Mouse (Mus musculus): ENCODE results near the gene Gjb6. TPM values are rescaled to one million over a fixed set of nuclear protein-coding genes. Genes with fewer than 3 reads are reported as not detected.

The Gjb6 gene
- polyA plus RNA-seq, 1 experiment from 2014 or later: 25.7 TPM

- no peak overlapping the region for H3K4me3 ChIP-seq
- H3K27me3 ChIP-seq (replicated peaks): peaks cover 60% of the 10 kb centered on the region
- H3K27ac ChIP-seq: no peak overlapping the region
- no peaks in the 10 kb centered on the region for H3K36me3 ChIP-seq (replicated peaks)
- H3K4me1 ChIP-seq: peaks cover 19% of the 10 kb centered on the region
- H3K9me3 ChIP-seq: no peaks in the 10 kb centered on the region
- WGBS: 43% methylated on average over 11 of the region's 11 CpGs
- no peak overlapping the region for H3K4me2 ChIP-seq
- H3K9ac ChIP-seq: no peak overlapping the region
- no peak for ATAC-seq (replicated peaks)
Observed at GRCm38 (mm10) chr14:57105721-57106120, 27.7 kb downstream of the Gjb6 start.

DNA sequence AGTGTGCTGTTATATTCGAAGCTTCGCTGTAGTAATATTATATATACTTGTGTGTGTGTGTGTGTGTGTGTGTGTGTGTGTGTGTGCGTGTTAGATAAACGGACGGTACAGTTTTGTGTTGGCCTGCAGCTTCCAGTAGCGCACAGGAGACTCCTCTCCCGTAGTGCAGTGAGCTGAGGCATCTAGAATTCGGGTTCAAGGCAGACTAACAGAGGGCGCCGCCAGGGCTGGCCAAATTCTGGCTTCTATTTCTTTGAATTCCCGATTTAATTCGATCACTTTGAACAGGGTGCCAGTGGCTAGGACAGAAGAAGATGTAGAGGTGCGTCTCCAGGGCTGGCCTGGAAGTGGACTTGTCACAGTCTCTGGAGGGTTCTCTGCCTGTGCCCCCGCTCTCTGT, 28.3 kb downstream of the Gjb6 start:
- Histone ChIP-seq H3K4me3 (no peak overlapping the region), H3K27me3 (replicated peaks) (peaks cover 60% of the 10 kb centered on the region), H3K4me2 (peak overlapping the region; percentile 99), H3K9me3 (no peaks in the 10 kb centered on the region), H3K9ac (no peak overlapping the region), H3K36me3 (replicated peaks) (no peaks in the 10 kb centered on the region), H3K27ac (no peak overlapping the region), H3K4me1 (peaks cover 19% of the 10 kb centered on the region)
- WGBS: 9% methylated on average over 14 of the region's 14 CpGs
- peak; percentile 3; the same call in 1 of the 2 replicates for ATAC-seq (replicated peaks)

DNA sequence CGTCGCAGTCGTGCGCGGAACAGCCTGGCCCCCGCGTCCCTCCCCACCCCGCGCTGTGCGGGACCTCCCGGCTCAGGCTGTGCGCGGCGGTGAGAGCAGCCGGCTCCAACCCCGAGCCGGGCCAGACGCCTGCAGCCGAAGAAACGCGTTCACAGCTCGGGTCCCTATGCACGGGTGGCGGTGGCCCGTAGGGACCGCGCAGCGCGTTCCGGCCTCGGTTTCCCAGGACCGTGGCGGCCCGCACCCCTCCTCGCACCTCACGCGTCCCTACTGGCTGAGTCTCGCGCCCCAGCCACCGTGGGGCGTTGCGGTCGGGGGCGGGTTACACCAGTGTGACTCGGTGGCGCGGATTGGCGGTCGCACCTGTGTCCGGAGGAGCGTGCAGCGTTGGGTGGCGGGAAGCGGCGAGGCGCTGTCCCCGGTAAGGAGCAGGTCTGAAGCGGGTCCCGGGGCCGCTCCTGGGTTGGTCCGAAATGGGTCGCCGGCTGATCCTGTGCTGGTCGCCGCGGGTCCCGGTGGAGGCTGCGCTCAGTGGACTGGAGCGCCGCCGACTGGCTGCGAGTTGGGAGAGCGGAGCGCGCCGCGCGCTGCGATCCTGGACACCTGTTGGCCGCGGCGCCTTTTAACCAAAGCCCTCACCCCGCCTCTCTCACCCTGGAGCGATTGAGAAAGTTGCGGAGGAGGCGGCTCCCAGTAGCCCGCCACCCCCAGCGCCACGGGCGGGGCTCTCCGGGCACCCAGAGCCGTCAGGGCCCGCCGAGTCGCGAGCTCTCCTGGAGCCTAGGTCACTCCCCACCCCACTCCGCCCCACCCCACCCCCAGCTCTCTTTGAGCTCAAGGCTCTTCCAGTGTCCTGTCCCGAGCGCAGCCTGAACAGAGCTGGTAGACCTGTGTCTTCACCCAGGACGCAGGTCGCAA, 29.0 kb downstream of the Gjb6 start, which contains the start of gene Gjb2:
TSS of gene Gjb2 (minus strand) at position 597 of the 918 bp plus-strand sequence.
- peak; percentile 81 for ATAC-seq (replicated peaks)
- Histone ChIP-seq H3K36me3 (replicated peaks) (no peaks in the 10 kb centered on the region), H3K9ac (peak within 1 kb of the TSS; percentile 29), H3K4me2 (peak within 1 kb of the TSS; percentile 99), H3K4me3 (peak within 1 kb of the TSS; percentile 55), H3K27ac (no peak within 1 kb of the TSS), H3K4me1 (peaks cover 19% of the 10 kb centered on the region), H3K27me3 (replicated peaks) (peaks cover 60% of the 10 kb centered on the region), H3K9me3 (no peaks in the 10 kb centered on the region)
- WGBS: under 1% methylated on average over 94 of the region's 101 CpGs

DNA sequence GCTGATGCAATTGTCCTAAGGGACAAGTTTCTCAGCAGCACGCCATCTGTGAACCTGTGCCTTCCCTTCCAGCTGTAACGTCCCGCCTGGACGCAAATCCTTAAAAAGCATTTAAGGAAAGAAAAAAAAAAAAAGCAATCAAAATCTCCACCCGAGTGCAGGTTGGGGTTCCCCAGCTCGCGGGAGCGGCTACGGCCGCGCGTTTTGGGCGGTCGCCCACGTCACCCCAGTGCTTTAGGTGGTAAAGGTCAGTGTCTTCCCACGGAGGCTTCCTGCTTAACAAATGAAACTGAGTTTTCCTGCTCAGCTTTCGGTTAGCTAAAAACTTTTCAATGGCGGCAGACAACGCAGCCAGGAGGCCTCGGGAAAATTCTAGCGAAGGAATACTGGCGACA, 29.7 kb downstream of the Gjb6 start:
- H3K9ac ChIP-seq: peak overlapping the region; percentile 29
- no peak overlapping the region for H3K27ac ChIP-seq
- H3K4me1 ChIP-seq: peaks cover 19% of the 10 kb centered on the region
- peaks cover 60% of the 10 kb centered on the region for H3K27me3 ChIP-seq (replicated peaks)
- no peak for ATAC-seq (replicated peaks)
- H3K4me2 ChIP-seq: peak overlapping the region; percentile 99
- no peaks in the 10 kb centered on the region for H3K9me3 ChIP-seq
- peak overlapping the region; percentile 55 for H3K4me3 ChIP-seq
- under 1% methylated on average over 22 of the region's 22 CpGs for WGBS
- H3K36me3 ChIP-seq (replicated peaks): no peaks in the 10 kb centered on the region

GRCm38 (mm10) chr14:57103121-57103520, 30.3 kb downstream of the Gjb6 start:
- no peak overlapping the region for H3K27ac ChIP-seq
- H3K9ac ChIP-seq: no peak overlapping the region
- no peaks in the 10 kb centered on the region for H3K36me3 ChIP-seq (replicated peaks)
- no peak overlapping the region for H3K4me3 ChIP-seq
- no peaks in the 10 kb centered on the region for H3K9me3 ChIP-seq
- peak overlapping the region; percentile 99; the same call in 1 of the 2 replicates for H3K4me2 ChIP-seq
- peaks cover 60% of the 10 kb centered on the region for H3K27me3 ChIP-seq (replicated peaks)
- 56% methylated on average over 6 of the region's 6 CpGs for WGBS
- H3K4me1 ChIP-seq: peaks cover 19% of the 10 kb centered on the region
- no peak for ATAC-seq (replicated peaks)

DNA sequence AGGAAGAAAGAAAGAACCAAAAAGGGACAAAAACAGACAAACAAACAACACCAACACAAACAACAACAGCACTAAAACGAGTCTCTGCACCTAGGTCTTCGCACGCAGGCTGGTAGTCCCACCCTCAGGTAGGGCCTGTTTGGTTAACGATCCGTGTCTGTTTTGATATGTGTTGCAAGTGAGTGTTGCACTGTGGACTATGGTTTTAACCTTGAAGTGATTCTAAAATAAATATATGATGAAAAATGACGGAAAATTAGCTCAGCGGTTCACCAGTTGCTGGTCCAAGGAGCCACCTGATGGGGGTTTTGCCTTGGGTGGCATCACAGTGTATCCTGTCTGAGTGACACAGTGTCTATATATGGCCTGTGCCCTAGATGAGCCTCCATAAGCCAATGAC, 31.8 kb downstream of the Gjb6 start:
- WGBS: 88% methylated on average over 7 of the region's 7 CpGs

GRCm38 (mm10) chr14:57095855-57096254, 37.6 kb downstream of the Gjb6 start:
- Histone ChIP-seq H3K27ac (no peak overlapping the region), H3K4me3 (no peak overlapping the region), H3K4me1 (no peaks in the 10 kb centered on the region), H3K9ac (no peak overlapping the region), H3K27me3 (replicated peaks) (no peaks in the 10 kb centered on the region), H3K4me2 (no peak overlapping the region), H3K9me3 (no peaks in the 10 kb centered on the region), H3K36me3 (replicated peaks) (no peaks in the 10 kb centered on the region)
- no peak for ATAC-seq (replicated peaks)
- 80% methylated on average over 4 of the region's 4 CpGs for WGBS

More for the DNA sequence above, 31.8 kb downstream of the Gjb6 start:
- no peak overlapping the region for H3K4me2 ChIP-seq
- no peak overlapping the region for H3K4me3 ChIP-seq
- no peaks in the 10 kb centered on the region for H3K9me3 ChIP-seq
- peaks cover 19% of the 10 kb centered on the region for H3K4me1 ChIP-seq
- H3K9ac ChIP-seq: no peak overlapping the region
- H3K27ac ChIP-seq: no peak overlapping the region
- no peak for ATAC-seq (replicated peaks)
- H3K36me3 ChIP-seq (replicated peaks): no peaks in the 10 kb centered on the region
- peaks cover 50% of the 10 kb centered on the region for H3K27me3 ChIP-seq (replicated peaks)

DNA sequence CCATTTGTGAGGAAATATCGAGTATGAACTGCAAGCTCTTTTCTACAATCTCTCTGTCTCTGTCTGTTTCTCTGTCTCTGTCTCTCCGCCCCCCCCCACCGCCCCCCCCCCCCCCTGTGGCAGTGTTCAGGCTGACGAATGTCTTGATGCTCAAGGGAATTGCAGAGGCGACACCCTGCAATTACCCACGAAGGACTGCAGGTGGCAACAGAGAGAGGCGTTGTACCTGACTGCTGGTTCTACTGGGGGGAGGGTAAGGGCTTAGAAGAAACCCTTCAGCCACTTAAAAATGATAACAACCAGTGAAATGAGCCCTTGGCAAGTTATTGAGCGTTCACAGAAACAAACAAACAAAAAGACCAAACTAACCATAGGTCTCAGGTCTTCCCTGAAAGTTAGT, 40.4 kb downstream of the Gjb6 start:
- 5% methylated on average over 7 of the region's 8 CpGs for WGBS
- Histone ChIP-seq H3K9ac (no peak overlapping the region), H3K4me2 (no peak overlapping the region), H3K9me3 (no peaks in the 10 kb centered on the region), H3K4me3 (no peak overlapping the region), H3K27ac (no peak overlapping the region), H3K36me3 (replicated peaks) (no peaks in the 10 kb centered on the region), H3K27me3 (replicated peaks) (no peaks in the 10 kb centered on the region), H3K4me1 (no peaks in the 10 kb centered on the region)
- no peak for ATAC-seq (replicated peaks)

DNA sequence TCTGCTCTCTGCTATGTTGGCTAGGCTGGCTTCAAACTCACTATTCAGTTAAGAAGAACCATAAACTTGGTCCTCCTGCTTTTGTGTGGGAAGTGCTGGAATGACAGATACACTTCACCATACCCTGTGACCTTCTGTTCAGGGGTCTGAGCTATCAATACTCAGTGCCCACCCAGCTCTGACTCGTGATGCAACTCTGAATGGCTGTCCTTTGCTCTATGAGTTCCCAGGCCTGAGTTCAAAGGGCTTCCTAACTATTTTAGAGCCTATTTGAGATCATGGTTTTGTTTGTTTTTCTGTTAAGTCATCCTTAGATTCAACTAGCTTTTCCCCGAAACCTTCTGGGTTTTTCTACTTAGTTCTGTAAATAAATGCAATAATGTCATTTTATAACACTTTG, 43.4 kb downstream of the Gjb6 start:
- Histone ChIP-seq H3K9ac (no peak overlapping the region), H3K4me2 (no peak overlapping the region), H3K36me3 (replicated peaks) (no peaks in the 10 kb centered on the region), H3K9me3 (no peaks in the 10 kb centered on the region), H3K4me1 (no peaks in the 10 kb centered on the region), H3K4me3 (no peak overlapping the region), H3K27me3 (replicated peaks) (no peaks in the 10 kb centered on the region), H3K27ac (no peak overlapping the region)
- ATAC-seq (replicated peaks): no peak
- WGBS: 65% methylated on average over 2 of the region's 2 CpGs

GRCm38 (mm10) chr14:57089107-57089506, 44.3 kb downstream of the Gjb6 start:
- no peak overlapping the region for H3K4me3 ChIP-seq
- no peak overlapping the region for H3K9ac ChIP-seq
- H3K36me3 ChIP-seq (replicated peaks): no peaks in the 10 kb centered on the region
- 90% methylated on average over 7 of the region's 7 CpGs for WGBS
- H3K27ac ChIP-seq: no peak overlapping the region
- no peaks in the 10 kb centered on the region for H3K4me1 ChIP-seq
- ATAC-seq (replicated peaks): no peak
- no peaks in the 10 kb centered on the region for H3K9me3 ChIP-seq
- H3K4me2 ChIP-seq: no peak overlapping the region
- H3K27me3 ChIP-seq (replicated peaks): no peaks in the 10 kb centered on the region

- Histone ChIP-seq H3K27ac (no peak overlapping the region), H3K4me2 (no peak overlapping the region), H3K27me3 (replicated peaks) (no peaks in the 10 kb centered on the region), H3K4me1 (no peaks in the 10 kb centered on the region), H3K9ac (no peak overlapping the region), H3K36me3 (replicated peaks) (no peaks in the 10 kb centered on the region), H3K9me3 (no peaks in the 10 kb centered on the region), H3K4me3 (no peak overlapping the region)
- WGBS: 77% methylated on average over 11 of the region's 11 CpGs
- ATAC-seq (replicated peaks): no peak
Observed at GRCm38 (mm10) chr14:57084180-57084668, 49.2 kb downstream of the Gjb6 start.

GRCm38 (mm10) chr14:57082863-57083262, 50.5 kb downstream of the Gjb6 start:
- H3K4me2 ChIP-seq: no peak overlapping the region
- WGBS: 95% methylated on average over 1 of the region's 1 CpGs
- H3K9me3 ChIP-seq: no peaks in the 10 kb centered on the region
- ATAC-seq (replicated peaks): no peak
- no peak overlapping the region for H3K4me3 ChIP-seq
- no peak overlapping the region for H3K27ac ChIP-seq
- no peaks in the 10 kb centered on the region for H3K4me1 ChIP-seq
- H3K36me3 ChIP-seq (replicated peaks): no peaks in the 10 kb centered on the region
- no peak overlapping the region for H3K9ac ChIP-seq
- H3K27me3 ChIP-seq (replicated peaks): no peaks in the 10 kb centered on the region

GRCm38 (mm10) chr14:57075537-57075936, 57.9 kb downstream of the Gjb6 start:
- Histone ChIP-seq H3K4me1 (no peaks in the 10 kb centered on the region), H3K9ac (no peak overlapping the region), H3K9me3 (no peaks in the 10 kb centered on the region), H3K36me3 (replicated peaks) (no peaks in the 10 kb centered on the region), H3K4me2 (no peak overlapping the region), H3K27ac (no peak overlapping the region), H3K27me3 (replicated peaks) (no peaks in the 10 kb centered on the region), H3K4me3 (no peak overlapping the region)
- ATAC-seq (replicated peaks): no peak
- 88% methylated on average over 6 of the region's 6 CpGs for WGBS
